Mouse (Mus musculus): ENCODE results near the gene Jagn1.

The Jagn1 gene

GRCm38 (mm10) chr6:113442442-113443090 is at the start of gene Jagn1:
TSS of gene Jagn1 (plus strand) at chr6:113442569.
- in situ Hi-C loops (cut with MboI; ENCODE audit: low pct_unique_long_range_greater_than_20kb in 1 of 2, low sequenced_read_pairs in 2 of 2, unreplicated experiment in 1 of 2), result no loop called here

DNA sequence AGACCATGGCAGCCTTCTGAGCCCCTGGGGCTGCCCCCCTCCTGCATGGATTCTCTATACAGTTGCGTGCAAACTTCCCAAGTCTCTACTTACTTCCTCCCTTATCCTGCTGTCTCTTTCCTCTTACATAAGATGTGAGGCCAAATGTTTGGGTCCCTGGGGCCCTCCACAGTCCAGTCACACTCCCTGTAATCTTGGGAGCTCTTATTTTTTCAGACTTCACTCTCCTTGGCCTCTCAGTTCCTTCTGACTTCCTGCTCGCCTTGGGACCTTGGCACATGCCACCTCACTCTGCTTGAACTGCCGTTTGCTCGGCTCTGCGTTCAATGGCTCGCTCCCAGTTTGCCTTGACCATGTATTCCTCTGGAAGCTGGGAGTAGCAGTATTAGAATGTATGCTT is 48.4 kb upstream of the Jagn1 start:
- in situ Hi-C loops (cut with MboI; ENCODE audit: low pct_unique_long_range_greater_than_20kb in 1 of 2, low sequenced_read_pairs in 2 of 2, unreplicated experiment in 1 of 2), result no loop called here

GRCm38 (mm10) chr6:113394811-113395210 is 47.6 kb upstream of the Jagn1 start:
- in situ Hi-C loops (cut with MboI; ENCODE audit: low pct_unique_long_range_greater_than_20kb in 1 of 2, low sequenced_read_pairs in 2 of 2, unreplicated experiment in 1 of 2), result no loop called here

DNA sequence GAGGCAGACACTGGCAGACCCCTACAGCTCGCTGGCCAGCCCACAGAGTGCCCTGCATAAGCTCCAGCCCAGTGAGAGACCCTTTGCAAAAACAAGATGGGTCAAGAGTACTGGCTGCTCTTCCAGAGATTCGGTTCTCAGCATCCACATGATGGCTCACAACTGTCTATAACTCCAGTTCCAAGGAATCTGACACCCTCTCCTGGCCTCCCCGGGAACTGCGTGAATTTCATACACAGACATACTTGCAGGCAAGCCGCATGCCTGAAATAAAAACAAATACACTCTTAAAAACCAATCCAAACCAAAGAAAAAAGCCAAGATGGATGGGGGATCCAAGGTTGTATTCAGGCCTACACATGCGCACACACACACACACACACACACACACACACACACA is 46.9 kb upstream of the Jagn1 start:
- in situ Hi-C loops (cut with MboI; ENCODE audit: low pct_unique_long_range_greater_than_20kb in 1 of 2, low sequenced_read_pairs in 2 of 2, unreplicated experiment in 1 of 2), result no loop called here

DNA sequence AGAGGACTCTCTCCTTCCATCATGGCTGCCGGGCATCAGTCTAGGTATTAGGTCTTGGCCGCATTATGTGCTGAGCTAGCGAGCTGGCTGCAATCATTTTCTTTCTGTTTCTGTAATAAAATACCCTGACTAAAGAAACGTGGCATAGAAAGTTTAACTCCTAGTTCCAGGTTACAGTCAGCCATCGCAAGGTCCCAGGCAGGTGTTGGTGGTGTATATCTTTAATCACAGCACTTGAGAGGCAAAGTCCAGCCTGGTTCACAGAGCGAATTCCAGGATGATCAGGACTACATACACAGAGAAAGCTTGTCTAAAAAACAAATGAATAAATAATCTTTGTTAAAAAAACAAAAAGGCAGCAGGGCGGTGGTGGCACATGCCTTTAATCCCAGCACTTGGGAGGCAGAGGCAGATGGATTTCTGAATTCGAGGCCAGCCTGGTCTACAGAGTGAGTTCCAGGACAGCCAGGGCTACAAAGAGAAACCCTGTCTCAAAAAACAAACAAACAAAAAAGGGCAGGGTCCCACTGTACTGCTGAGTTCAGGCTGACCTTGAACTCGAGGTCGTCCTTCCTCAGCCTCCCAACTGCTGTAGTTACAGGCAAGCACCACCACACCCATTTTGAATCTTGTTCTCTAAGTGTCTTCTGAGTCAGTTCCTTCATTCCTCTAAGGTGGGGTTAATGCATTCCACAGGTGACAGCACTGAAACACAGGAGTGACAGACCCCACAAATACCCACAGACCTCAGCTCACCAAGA is 45.9 kb upstream of the Jagn1 start:
- in situ Hi-C loops (cut with MboI; ENCODE audit: low pct_unique_long_range_greater_than_20kb in 1 of 2, low sequenced_read_pairs in 2 of 2, unreplicated experiment in 1 of 2), result no loop called here

- in situ Hi-C loops (cut with MboI; ENCODE audit: low pct_unique_long_range_greater_than_20kb in 1 of 2, low sequenced_read_pairs in 2 of 2, unreplicated experiment in 1 of 2), result no loop called here
Observed at GRCm38 (mm10) chr6:113402094-113402493, 40.3 kb upstream of the Jagn1 start.

GRCm38 (mm10) chr6:113404649-113405448 is 37.5 kb upstream of the Jagn1 start:
- in situ Hi-C loops (cut with MboI; ENCODE audit: low pct_unique_long_range_greater_than_20kb in 1 of 2, low sequenced_read_pairs in 2 of 2, unreplicated experiment in 1 of 2), result no loop called here

- in situ Hi-C loops (cut with MboI; ENCODE audit: low pct_unique_long_range_greater_than_20kb in 1 of 2, low sequenced_read_pairs in 2 of 2, unreplicated experiment in 1 of 2), result no loop called here
Observed at GRCm38 (mm10) chr6:113405483-113405882, 36.9 kb upstream of the Jagn1 start.

GRCm38 (mm10) chr6:113406683-113407082 is 35.7 kb upstream of the Jagn1 start:
- in situ Hi-C loops (cut with MboI; ENCODE audit: low pct_unique_long_range_greater_than_20kb in 1 of 2, low sequenced_read_pairs in 2 of 2, unreplicated experiment in 1 of 2), result no loop called here

DNA sequence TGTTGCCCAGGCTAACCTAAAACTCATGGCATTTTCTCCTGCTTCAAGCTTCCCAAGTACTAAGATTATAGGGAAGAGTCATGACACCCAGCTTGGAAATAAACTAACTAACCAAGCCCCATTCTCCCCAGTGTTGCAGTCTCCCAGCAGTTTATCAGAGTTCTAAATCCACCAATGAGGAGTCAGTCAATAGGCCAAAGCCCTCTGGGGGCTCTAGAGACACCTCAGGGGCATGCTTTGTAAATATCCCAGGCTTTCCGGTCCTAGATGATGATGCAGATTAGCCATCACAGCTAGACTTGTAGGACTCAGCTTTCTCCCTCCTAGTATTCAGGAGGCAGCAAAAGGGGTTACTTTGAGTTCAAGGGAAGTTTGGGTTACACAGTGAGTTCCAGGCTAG is 32.4 kb upstream of the Jagn1 start:
- in situ Hi-C loops (cut with MboI; ENCODE audit: low pct_unique_long_range_greater_than_20kb in 1 of 2, low sequenced_read_pairs in 2 of 2, unreplicated experiment in 1 of 2), result no loop called here

- in situ Hi-C loops (cut with MboI; ENCODE audit: low pct_unique_long_range_greater_than_20kb in 1 of 2, low sequenced_read_pairs in 2 of 2, unreplicated experiment in 1 of 2), result no loop called here
Observed at GRCm38 (mm10) chr6:113416416-113416815, 26.0 kb upstream of the Jagn1 start.

DNA sequence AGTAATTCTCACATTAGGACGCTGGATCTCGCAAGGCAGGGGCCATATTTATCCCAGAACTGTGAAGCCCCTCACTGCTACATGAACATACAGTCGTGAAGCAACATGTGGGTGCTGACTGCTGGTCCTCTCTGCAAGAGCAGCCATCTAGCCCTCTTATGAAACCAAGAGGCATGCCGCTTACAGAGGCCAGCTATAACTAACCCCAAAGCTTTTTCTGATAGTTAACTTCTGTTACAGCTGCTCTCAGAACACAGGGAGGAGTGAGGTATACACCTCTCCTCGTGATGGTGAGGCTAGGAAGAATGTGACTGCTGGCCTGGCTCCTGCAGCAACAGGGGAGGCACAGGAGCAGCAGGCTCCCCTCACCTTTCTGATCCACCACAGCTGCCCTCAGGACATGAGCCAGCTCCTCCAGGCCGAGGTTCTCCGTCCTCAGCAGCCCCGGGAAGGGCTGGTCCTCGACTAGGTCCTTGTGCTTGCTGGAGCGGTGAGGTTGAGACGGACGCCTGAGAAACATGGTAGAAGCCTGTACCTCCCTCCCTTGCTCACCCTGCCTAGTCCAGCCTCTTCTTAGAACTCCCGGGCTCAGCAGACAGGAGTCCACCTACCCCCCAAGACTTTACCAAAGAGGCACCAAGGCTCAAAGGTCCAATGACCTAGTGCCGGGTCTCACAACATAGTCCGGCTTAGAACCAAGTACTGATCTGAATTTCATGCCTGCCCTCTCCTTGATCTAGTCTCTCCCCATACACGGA is 23.7 kb upstream of the Jagn1 start:
- in situ Hi-C loops (cut with MboI; ENCODE audit: low pct_unique_long_range_greater_than_20kb in 1 of 2, low sequenced_read_pairs in 2 of 2, unreplicated experiment in 1 of 2), result no loop called here

- in situ Hi-C loops (cut with MboI; ENCODE audit: low pct_unique_long_range_greater_than_20kb in 1 of 2, low sequenced_read_pairs in 2 of 2, unreplicated experiment in 1 of 2), result no loop called here
Observed at GRCm38 (mm10) chr6:113419199-113419587, 23.2 kb upstream of the Jagn1 start, which contains the start of gene Rpusd3. TSS of gene Rpusd3 (minus strand) at chr6:113419340.

GRCm38 (mm10) chr6:113423000-113423399 is 19.4 kb upstream of the Jagn1 start:
- in situ Hi-C loops (cut with MboI; ENCODE audit: low pct_unique_long_range_greater_than_20kb in 1 of 2, low sequenced_read_pairs in 2 of 2, unreplicated experiment in 1 of 2), result no loop called here

GRCm38 (mm10) chr6:113424187-113424586 is 18.2 kb upstream of the Jagn1 start:
- in situ Hi-C loops (cut with MboI; ENCODE audit: low pct_unique_long_range_greater_than_20kb in 1 of 2, low sequenced_read_pairs in 2 of 2, unreplicated experiment in 1 of 2), result no loop called here

DNA sequence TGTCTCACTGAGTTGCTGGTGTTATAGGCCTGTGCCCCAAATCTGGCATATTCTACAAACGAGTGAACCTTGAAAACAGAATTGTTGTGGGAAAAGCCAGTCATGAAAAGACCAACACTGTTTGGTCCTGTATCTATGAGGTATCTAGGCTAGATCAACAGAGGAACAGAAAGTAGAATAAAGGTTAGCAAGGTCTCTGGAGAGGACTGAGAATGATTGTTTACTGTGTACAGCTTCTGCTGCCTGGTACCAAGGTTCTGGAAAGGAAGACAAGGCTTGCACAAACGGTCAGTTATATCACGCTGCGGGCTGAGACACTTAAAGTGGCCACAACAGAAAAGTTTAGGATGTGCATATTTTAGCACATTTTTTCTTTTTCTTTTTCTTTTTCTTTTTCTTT is 15.7 kb upstream of the Jagn1 start:
- in situ Hi-C loops (cut with MboI; ENCODE audit: low pct_unique_long_range_greater_than_20kb in 1 of 2, low sequenced_read_pairs in 2 of 2, unreplicated experiment in 1 of 2), result no loop called here

- in situ Hi-C loops (cut with MboI; ENCODE audit: low pct_unique_long_range_greater_than_20kb in 1 of 2, low sequenced_read_pairs in 2 of 2, unreplicated experiment in 1 of 2), result no loop called here
Observed at GRCm38 (mm10) chr6:113427397-113427796, 15.0 kb upstream of the Jagn1 start.

- in situ Hi-C loops (cut with MboI; ENCODE audit: low pct_unique_long_range_greater_than_20kb in 1 of 2, low sequenced_read_pairs in 2 of 2, unreplicated experiment in 1 of 2), result no loop called here
Observed at GRCm38 (mm10) chr6:113428006-113428405, 14.4 kb upstream of the Jagn1 start.

- in situ Hi-C loops (cut with MboI; ENCODE audit: low pct_unique_long_range_greater_than_20kb in 1 of 2, low sequenced_read_pairs in 2 of 2, unreplicated experiment in 1 of 2), result no loop called here
Observed at GRCm38 (mm10) chr6:113429965-113430364, 12.4 kb upstream of the Jagn1 start.

All from mouse embryonic stem cell (cell line).